Mouse (Mus musculus) forebrain, embryonic 14.5 days (tissue): Measurements from ENCODE around the gene Tspan4. TPM values are rescaled to one million over a fixed set of nuclear protein-coding genes. Genes with fewer than 3 reads are reported as not detected.

ENCODE experiments used
- ATAC-seq: fragments of 200-750 bp; cut with Nextera tagmentation; 2 replicates; pipeline ENCODE4 v1.8.0; 2017; ENCODE audit warnings: mild to moderate bottlenecking, moderate library complexity
- DNase-seq: peaks from one replicate; pipeline ENCODE4 v3.0.0-alpha.2; 2015; ENCODE audit warnings: low spot score
- H3K27ac ChIP-seq: fragments of 300-500 bp; sonication (generic); 2 replicates; pipeline ENCODE4 v1.5.1; 2014; ENCODE audit warnings: low read depth, mild to moderate bottlenecking, control low read depth, low read length, moderate library complexity
- H3K27me3 ChIP-seq: fragments of 300-500 bp; sonication (generic); replicated peaks from 2 replicates; pipeline ENCODE4 v1.6.1; 2014; ENCODE audit warnings: low read length, control low read depth, mixed read lengths; ENCODE audit not compliant: control insufficient read depth, insufficient read depth
- H3K36me3 ChIP-seq: fragments of 300-500 bp; sonication (generic); 2 replicates; pipeline ENCODE4 v1.6.1; 2014; ENCODE audit warnings: low read length, control low read depth; ENCODE audit not compliant: control insufficient read depth, insufficient read depth
- H3K4me1 ChIP-seq: fragments of 300-500 bp; sonication (generic); 2 replicates; pipeline ENCODE4 v1.6.1; 2014; ENCODE audit warnings: antibody characterized with exemption, low read length, control low read depth; ENCODE audit not compliant: control insufficient read depth, insufficient read depth
- H3K4me2 ChIP-seq: fragments of 300-500 bp; sonication (generic); 2 replicates; pipeline ENCODE4 v1.6.1; 2014; ENCODE audit warnings: mild to moderate bottlenecking, control low read depth, low read length
- H3K4me3 ChIP-seq: fragments of 300-500 bp; sonication (generic); 2 replicates; pipeline ENCODE4 v1.5.1; 2014; ENCODE audit warnings: low read depth, low read length, control low read depth
- H3K9ac ChIP-seq: fragments of 300-500 bp; sonication (generic); 2 replicates; pipeline ENCODE4 v1.6.1; 2014; ENCODE audit warnings: mild to moderate bottlenecking, low read length, control low read depth, moderate library complexity
- H3K9me3 ChIP-seq: fragments of 300-500 bp; sonication (generic); replicated peaks from 2 replicates; pipeline ENCODE4 v1.6.1; 2016; ENCODE audit warnings: low read length, control low read depth, mixed read lengths; ENCODE audit not compliant: control insufficient read depth
- WGBS: fragments of 180-500 bp; shearing (Covaris S2); extraction: QIAGEN DNeasy Blood & Tissue Kit; methylation state at CpG from one replicate; pipeline ENCODE4 v1.1.7; 2014; 5-methylcytosine and 5-hydroxymethylcytosine counted together
- polyA plus RNA-seq: library from polyadenylated mRNA; unstranded; fragments of >200 nt; fragmentation: Nextera tagmentation; extraction: Ambion mirVana; gene quantifications from 2 replicates; pipeline ENCODE4 v1.2.1, GENCODE M21; 2014

Tspan4 gene
- polyA plus RNA-seq, 1 experiment from 2014 or later = 30.9 TPM

GRCm38 (mm10) chr7:141476981-141477370, 1.9 kb downstream of the Tspan4 start:
- H3K4me2 ChIP-seq = no peak overlapping the region
- H3K27ac ChIP-seq = 0 out of 2 replicates have a peak overlapping the region, but pooled peaks have one; percentile 14
- no peak for DNase-seq
- H3K4me1 ChIP-seq = peaks cover 17% of the 10 kb centered on the region
- H3K4me3 ChIP-seq = no peak overlapping the region
- H3K9me3 ChIP-seq = no peaks in the 10 kb centered on the region
- H3K9ac ChIP-seq = no peak overlapping the region
- WGBS = 24% methylated on average over 7 of the region's 7 CpGs
- no peaks in the 10 kb centered on the region for H3K27me3 ChIP-seq
- ATAC-seq = no peak
- H3K36me3 ChIP-seq = peaks cover 10% of the 10 kb centered on the region

- Histone ChIP-seq H3K27me3 (no peaks in the 10 kb centered on the region), H3K9ac (no peak overlapping the region), H3K9me3 (no peaks in the 10 kb centered on the region), H3K4me3 (no peak overlapping the region), H3K27ac (no peak overlapping the region), H3K36me3 (peaks cover 3% of the 10 kb centered on the region), H3K4me2 (no peak overlapping the region), H3K4me1 (peaks cover 19% of the 10 kb centered on the region)
- no peak for ATAC-seq
- no peak for DNase-seq
- WGBS = 78% methylated on average over 4 of the region's 4 CpGs
These were observed 2.7 kb downstream of the Tspan4 start for GRCm38 (mm10) chr7:141477578-141478269.

GRCm38 (mm10) chr7:141478270-141478748, 3.3 kb downstream of the Tspan4 start:
- Histone ChIP-seq H3K27me3 (no peaks in the 10 kb centered on the region), H3K4me3 (no peak overlapping the region), H3K36me3 (no peaks in the 10 kb centered on the region), H3K4me1 (peaks cover 19% of the 10 kb centered on the region), H3K9me3 (no peaks in the 10 kb centered on the region), H3K9ac (no peak overlapping the region), H3K4me2 (no peak overlapping the region), H3K27ac (no peak overlapping the region)
- 84% methylated on average over 5 of the region's 5 CpGs for WGBS
- ATAC-seq = no peak
- no peak for DNase-seq

GRCm38 (mm10) chr7:141480842-141481497, 5.9 kb downstream of the Tspan4 start:
- DNase-seq = peak; percentile 83
- 9% methylated on average over 10 of the region's 10 CpGs for WGBS
- Histone ChIP-seq H3K4me1 (peaks cover 14% of the 10 kb centered on the region), H3K27me3 (no peaks in the 10 kb centered on the region), H3K4me2 (peak overlapping the region; percentile 89), H3K9me3 (no peaks in the 10 kb centered on the region), H3K9ac (peak overlapping the region; percentile 73; the same call in 1 of the 2 replicates), H3K4me3 (peak overlapping the region; percentile 60; the same call in 1 of the 2 replicates), H3K36me3 (no peaks in the 10 kb centered on the region), H3K27ac (no peak overlapping the region)
- peak; percentile 60 for ATAC-seq

- ATAC-seq (peak; percentile 67), DNase-seq (peak; percentile 56)
- H3K4me3 ChIP-seq = peak overlapping the region; percentile 60
- under 1% methylated on average over 75 of the region's 81 CpGs for WGBS
- H3K9me3 ChIP-seq = no peaks in the 10 kb centered on the region
- H3K36me3 ChIP-seq = no peaks in the 10 kb centered on the region
- H3K4me1 ChIP-seq = peaks cover 14% of the 10 kb centered on the region
- H3K27me3 ChIP-seq = no peaks in the 10 kb centered on the region
- no peak overlapping the region for H3K27ac ChIP-seq
- H3K4me2 ChIP-seq = peak overlapping the region; percentile 89
- peak overlapping the region; percentile 73 for H3K9ac ChIP-seq
These were observed 6.7 kb downstream of the Tspan4 start for GRCm38 (mm10) chr7:141481498-141482401.

GRCm38 (mm10) chr7:141482531-141483024, 7.5 kb downstream of the Tspan4 start:
- DNase-seq = no peak
- no peak overlapping the region for H3K27ac ChIP-seq

GRCm38 (mm10) chr7:141483114-141483653, 8.1 kb downstream of the Tspan4 start:
- Histone ChIP-seq H3K4me1 (peaks cover 14% of the 10 kb centered on the region), H3K27ac (no peak overlapping the region), H3K4me3 (no peak overlapping the region), H3K36me3 (no peaks in the 10 kb centered on the region), H3K9ac (no peak overlapping the region), H3K4me2 (peak overlapping the region; percentile 89; the same call in 1 of the 2 replicates), H3K9me3 (no peaks in the 10 kb centered on the region), H3K27me3 (no peaks in the 10 kb centered on the region)
- WGBS = 79% methylated on average over 6 of the region's 6 CpGs
- ATAC-seq = no peak
- no peak for DNase-seq

More at GRCm38 (mm10) chr7:141482531-141483024, 7.5 kb downstream of the Tspan4 start:
- H3K4me2 ChIP-seq = peak overlapping the region; percentile 89
- H3K9ac ChIP-seq = peak overlapping the region; percentile 73
- H3K27me3 ChIP-seq = no peaks in the 10 kb centered on the region
- no peaks in the 10 kb centered on the region for H3K36me3 ChIP-seq
- 2% methylated on average over 11 of the region's 11 CpGs for WGBS
- no peaks in the 10 kb centered on the region for H3K9me3 ChIP-seq
- no peak; the same call in 1 of the 2 replicates for ATAC-seq
- H3K4me3 ChIP-seq = peak overlapping the region; percentile 60
- peaks cover 14% of the 10 kb centered on the region for H3K4me1 ChIP-seq
